Mouse (Mus musculus) heart, adult 2 months (tissue): Measurements from ENCODE around the gene Fkbp1b. TPM values are rescaled to one million over a fixed set of nuclear protein-coding genes. Genes with fewer than 3 reads are reported as not detected.

Source experiments
- DNase-seq, 2 experiments: peaks; one replicate each; pipeline ENCODE4 v3.0.0; 2021
- H3K27ac ChIP-seq: fragments of 200-600 bp; 2 replicates; pipeline ENCODE4 v1.8.1; 2022
- H3K27me3 ChIP-seq: fragments of 200-500 bp; 2 replicates; pipeline ENCODE4 v1.6.1; 2012; ENCODE audit warnings: mild to moderate bottlenecking, low read length, inconsistent platforms, mixed read lengths; ENCODE audit not compliant: control insufficient read depth, insufficient read depth
- H3K36me3 ChIP-seq: fragments of 200-500 bp; 2 replicates; pipeline ENCODE4 v1.6.1; 2012; ENCODE audit warnings: low read length, inconsistent platforms; ENCODE audit not compliant: control insufficient read depth, insufficient read depth
- H3K4me1 ChIP-seq: fragments of 200-500 bp; 2 replicates; pipeline ENCODE4 v1.6.1; 2011; ENCODE audit warnings: low read length; ENCODE audit not compliant: control insufficient read depth, insufficient read depth
- H3K4me3 ChIP-seq: fragments of 200-600 bp; 2 replicates; pipeline ENCODE4 v1.8.1; 2022
- H3K79me2 ChIP-seq: fragments of 200-500 bp; replicated peaks from 2 replicates; pipeline ENCODE4 v1.6.1; 2012; ENCODE audit warnings: mild to moderate bottlenecking, inconsistent platforms, low read length, moderate library complexity, mixed read lengths; ENCODE audit not compliant: control insufficient read depth, insufficient read depth
- H3K9ac ChIP-seq: fragments of 200-500 bp; 2 replicates; pipeline ENCODE4 v1.6.1; 2012; ENCODE audit warnings: low read depth, mild to moderate bottlenecking, control low read depth, inconsistent platforms, low read length, mixed read lengths
- CTCF ChIP-seq: fragments of 200-600 bp; IDR thresholded peaks from 2 replicates; pipeline ENCODE4 v1.8.1; 2022; ENCODE audit warnings: antibody characterized with exemption, mild to moderate bottlenecking, moderate library complexity
- EP300 ChIP-seq: fragments of 200-500 bp; IDR thresholded peaks from 2 replicates; pipeline ENCODE4 v1.6.1; 2011; ENCODE audit warnings: low read depth, low read length, control low read depth; ENCODE audit not compliant: insufficient read depth
- POLR2A ChIP-seq: fragments of 200-500 bp; IDR thresholded peaks from 2 replicates; pipeline ENCODE4 v1.6.1; 2011; ENCODE audit warnings: mild to moderate bottlenecking, low read depth, low read length, control low read depth; ENCODE audit not compliant: insufficient read depth
- WGBS: fragments of 180-500 bp; shearing (Covaris S2); methylation state at CpG from one replicate; pipeline ENCODE4 v1.1.7; 2018; 5-methylcytosine and 5-hydroxymethylcytosine counted together
- intact Hi-C: fragments of 180-260 bp; cut with DNase I; formaldehyde crosslinking; loops from one replicate; pipeline ENCODE4 v1.15.1; 2025
- polyA plus RNA-seq: library from polyadenylated mRNA; depleted of rRNA; stranded (reverse); fragments of >200 nt; gene quantifications from 2 replicates; pipeline ENCODE4 v1.2.3, GENCODE M21; 2012; rRNA removed
- total RNA-seq, 2 experiments: library from RNA; stranded (reverse); gene quantifications; 2 replicates each; pipeline ENCODE4 v1.2.3; 2021

The Fkbp1b gene
- total and polyA plus RNA-seq, 3 experiments = 0.50 to 2.4 (median 1.1) TPM

DNA sequence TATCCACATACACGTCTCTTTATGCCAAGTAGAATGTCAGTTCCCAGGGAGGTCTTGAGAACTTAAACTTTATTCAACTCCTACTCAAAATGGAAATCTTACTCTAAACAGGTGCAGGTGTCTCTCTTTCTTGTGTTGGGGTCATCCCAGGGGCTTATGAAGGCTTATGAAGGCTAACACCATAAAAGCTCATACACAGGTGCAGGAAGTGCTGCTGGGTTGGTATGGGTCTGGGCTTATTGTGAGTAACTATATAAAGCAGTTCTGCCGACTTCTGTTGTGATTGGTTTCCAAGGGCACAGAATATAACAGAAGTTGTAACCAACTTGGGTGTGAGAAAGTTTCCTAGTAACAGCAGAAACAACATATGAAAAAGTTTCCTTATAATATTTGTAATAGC is 56.9 kb downstream of the Fkbp1b start:
- TF ChIP-seq EP300 (no peak), POLR2A (no peak), CTCF (no peak)
- no peaks in the 10 kb centered on the region for H3K27me3 ChIP-seq
- 58% methylated on average over 2 of the region's 2 CpGs for WGBS
- intact Hi-C loops = no loop called here
- H3K9ac ChIP-seq = no peak overlapping the region
- no peak overlapping the region for H3K4me3 ChIP-seq
- no peaks in the 10 kb centered on the region for H3K4me1 ChIP-seq
- H3K27ac ChIP-seq = no peak overlapping the region
- no peaks in the 10 kb centered on the region for H3K79me2 ChIP-seq
- no peaks in the 10 kb centered on the region for H3K36me3 ChIP-seq
- no peak for DNase-seq

DNA sequence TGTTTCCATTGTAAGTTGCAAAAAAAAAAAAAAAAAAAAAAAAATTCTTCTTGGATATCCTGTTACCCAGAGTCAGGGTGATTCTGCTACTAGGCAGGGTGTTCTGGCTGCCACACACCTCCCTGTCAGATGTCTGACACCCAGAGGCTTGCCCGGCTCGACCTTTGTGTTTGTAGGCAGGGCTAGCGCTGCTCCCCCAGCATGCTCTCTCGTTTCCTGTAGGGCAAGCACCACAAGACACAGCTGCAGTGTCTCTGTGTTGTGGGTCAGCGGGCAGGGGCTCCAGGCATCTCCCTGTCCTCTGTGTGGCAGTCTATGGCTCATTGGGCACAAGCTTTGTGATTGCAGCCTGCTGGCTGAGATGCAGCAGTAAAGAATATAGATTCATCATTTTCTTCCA is 57.8 kb downstream of the Fkbp1b start:
- 63% methylated on average over 5 of the region's 5 CpGs for WGBS
- no peaks in the 10 kb centered on the region for H3K79me2 ChIP-seq
- no peaks in the 10 kb centered on the region for H3K27me3 ChIP-seq
- DNase-seq = no peak
- no peaks in the 10 kb centered on the region for H3K36me3 ChIP-seq
- TF ChIP-seq EP300 = no peak
- no peak for TF ChIP-seq CTCF
- no peak for TF ChIP-seq POLR2A
- H3K4me1 ChIP-seq = no peaks in the 10 kb centered on the region
- no peak overlapping the region for H3K27ac ChIP-seq
- intact Hi-C loops = no loop called here
- H3K4me3 ChIP-seq = no peak overlapping the region
- no peak overlapping the region for H3K9ac ChIP-seq

Other genes with a start within 250 kb of the Fkbp1b start
- gene Itsn2, start 249.0 kb downstream of the Fkbp1b start, total RNA-seq = 10 to 100 TPM; 40.8 to 41.9 TPM
- 20.5 and 48.8 TPM in 2 replicates for gene Itsn2, start 249.0 kb downstream of the Fkbp1b start, polyA plus RNA-seq
- not detected for gene Gm3625, start 248.7 kb downstream of the Fkbp1b start, total RNA-seq
- gene Gm3625, start 248.7 kb downstream of the Fkbp1b start, polyA plus RNA-seq = not detected in 2 replicates
- gene Fam228a, start 103.2 kb downstream of the Fkbp1b start, total RNA-seq = not detected
- gene Fam228a, start 103.2 kb downstream of the Fkbp1b start, polyA plus RNA-seq = 0.06 and 0.18 TPM in 2 replicates
- 1 to 10 TPM; 2.5 to 2.9 TPM for gene Pfn4, start 72.6 kb downstream of the Fkbp1b start, total RNA-seq
- 1.8 and 4.3 TPM in 2 replicates for gene Pfn4, start 72.6 kb downstream of the Fkbp1b start, polyA plus RNA-seq
- gene Fam228b, start 72.3 kb downstream of the Fkbp1b start, total RNA-seq = 1 to 10 TPM; 2.0 to 2.1 TPM
- gene Fam228b, start 72.3 kb downstream of the Fkbp1b start, polyA plus RNA-seq = 0.88 and 0.97 TPM in 2 replicates
- gene Sf3b6, start 24.0 kb downstream of the Fkbp1b start, total RNA-seq = 10 to 100 TPM; 42.0 to 42.8 TPM
- gene Sf3b6, start 24.0 kb downstream of the Fkbp1b start, polyA plus RNA-seq = 31.5 and 46.8 TPM in 2 replicates
- gene Wdcp, start 1.7 kb upstream of the Fkbp1b start, total RNA-seq = 1 to 10 TPM; 6.2 to 9.1 TPM
- 7.4 and 12.7 TPM in 2 replicates for gene Wdcp, start 1.7 kb upstream of the Fkbp1b start, polyA plus RNA-seq
- 1 to 10 TPM in 1 of 2 experiments, under 1 TPM in 1; 0.55 to 2.3 TPM for gene Mfsd2b, start 32.8 kb upstream of the Fkbp1b start, total RNA-seq
- 1.7 and 2.0 TPM in 2 replicates for gene Mfsd2b, start 32.8 kb upstream of the Fkbp1b start, polyA plus RNA-seq
- 10 to 100 TPM; 72.1 to 76.0 TPM for gene Ubxn2a, start 66.1 kb upstream of the Fkbp1b start, total RNA-seq
- gene Ubxn2a, start 66.1 kb upstream of the Fkbp1b start, polyA plus RNA-seq = 11.2 and 22.5 TPM in 2 replicates
- 10 to 100 TPM; 13.7 to 14.6 TPM for gene Atad2b, start 75.8 kb upstream of the Fkbp1b start, total RNA-seq
- 4.0 and 7.4 TPM in 2 replicates for gene Atad2b, start 75.8 kb upstream of the Fkbp1b start, polyA plus RNA-seq